Mouse (Mus musculus): ENCODE results near the gene Peak1. TPM values are rescaled to one million over a fixed set of nuclear protein-coding genes. Genes with fewer than 3 reads are reported as not detected.
A peak's percentile ranks its signal among the peaks of the same experiment; 100 is the strongest.

Peak1 gene
- polyA plus RNA-seq, 1 experiment = 13.0 TPM

GRCm38 (mm10) chr9:56255676-56256432 lies 162.0 kb downstream of the Peak1 start:
- no peak for TF ChIP-seq POLR2A (IDR thresholded peaks at IDR 0.05; ENCODE audit: low read depth, low read length)
- TF ChIP-seq CTCF (IDR thresholded peaks at IDR 0.05; ENCODE audit: extremely low read depth, insufficient read length, insufficient replicate concordance, low read depth, low read length) = no peak
- Histone ChIP-seq H3K36me3 (ENCODE audit: control insufficient read depth, insufficient read depth, low read length) (peaks cover 1% of the 10 kb centered on the region; the same call in 1 of the 2 replicates), H3K27ac (ENCODE audit: insufficient read depth, low read depth, low read length) (no peak overlapping the region), H3K4me3 (ENCODE audit: low read depth, low read length) (no peak overlapping the region), H3K27me3 (ENCODE audit: control insufficient read depth, insufficient read depth, low read length) (no peaks in the 10 kb centered on the region), H3K4me1 (ENCODE audit: control insufficient read depth, insufficient read depth, insufficient read length, low read length) (peaks cover 5% of the 10 kb centered on the region)
- 36% methylated on average over 6 of the region's 6 CpGs for WGBS

DNA sequence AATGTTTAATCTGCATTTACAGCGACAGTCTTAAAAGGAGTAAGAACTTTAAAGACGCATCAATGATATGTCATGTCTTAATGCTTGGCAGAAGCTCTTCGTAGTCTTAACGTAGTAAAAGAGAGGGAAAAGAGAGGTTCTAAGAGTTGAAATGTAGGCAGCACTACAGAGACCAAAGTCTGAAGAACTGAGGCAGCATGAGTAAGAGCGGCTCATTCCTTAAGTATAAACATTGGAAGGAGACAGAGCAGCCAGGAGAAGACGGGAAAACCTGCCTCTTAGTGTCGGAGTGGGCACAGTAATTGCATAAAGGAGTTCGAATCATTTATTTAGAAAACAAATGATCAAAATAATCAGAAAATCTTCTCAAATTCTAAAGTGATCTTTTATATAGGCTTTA lies 173.5 kb downstream of the Peak1 start:
- TF ChIP-seq CTCF (IDR thresholded peaks at IDR 0.05; ENCODE audit: extremely low read depth, insufficient read length, insufficient replicate concordance, low read depth, low read length) (no peak), POLR2A (IDR thresholded peaks at IDR 0.05; ENCODE audit: low read depth, low read length) (no peak)
- H3K27me3 ChIP-seq (ENCODE audit: control insufficient read depth, insufficient read depth, low read length) = no peaks in the 10 kb centered on the region
- H3K27ac ChIP-seq (ENCODE audit: insufficient read depth, low read depth, low read length) = peak overlapping the region; percentile 86
- peaks cover 13% of the 10 kb centered on the region for H3K36me3 ChIP-seq (ENCODE audit: control insufficient read depth, insufficient read depth, low read length)
- H3K4me3 ChIP-seq (ENCODE audit: low read depth, low read length) = no peak overlapping the region
- WGBS = 27% methylated on average over 8 of the region's 8 CpGs
- H3K4me1 ChIP-seq (ENCODE audit: control insufficient read depth, insufficient read depth, insufficient read length, low read length) = peaks cover 11% of the 10 kb centered on the region; the same call in 1 of the 2 replicates

GRCm38 (mm10) chr9:56243885-56244284 lies 174.0 kb downstream of the Peak1 start:
- Histone ChIP-seq H3K4me1 (ENCODE audit: control insufficient read depth, insufficient read depth, insufficient read length, low read length) (peaks cover 11% of the 10 kb centered on the region; the same call in 1 of the 2 replicates), H3K36me3 (ENCODE audit: control insufficient read depth, insufficient read depth, low read length) (peaks cover 16% of the 10 kb centered on the region), H3K27ac (ENCODE audit: insufficient read depth, low read depth, low read length) (peak overlapping the region; percentile 91), H3K4me3 (ENCODE audit: low read depth, low read length) (peak overlapping the region; percentile 45; the same call in 1 of the 2 replicates), H3K27me3 (ENCODE audit: control insufficient read depth, insufficient read depth, low read length) (no peaks in the 10 kb centered on the region)
- TF ChIP-seq POLR2A (IDR thresholded peaks at IDR 0.05; ENCODE audit: low read depth, low read length) (peak; percentile 90), CTCF (IDR thresholded peaks at IDR 0.05; ENCODE audit: extremely low read depth, insufficient read length, insufficient replicate concordance, low read depth, low read length) (no peak)
- 33% methylated on average over 7 of the region's 7 CpGs for WGBS

DNA sequence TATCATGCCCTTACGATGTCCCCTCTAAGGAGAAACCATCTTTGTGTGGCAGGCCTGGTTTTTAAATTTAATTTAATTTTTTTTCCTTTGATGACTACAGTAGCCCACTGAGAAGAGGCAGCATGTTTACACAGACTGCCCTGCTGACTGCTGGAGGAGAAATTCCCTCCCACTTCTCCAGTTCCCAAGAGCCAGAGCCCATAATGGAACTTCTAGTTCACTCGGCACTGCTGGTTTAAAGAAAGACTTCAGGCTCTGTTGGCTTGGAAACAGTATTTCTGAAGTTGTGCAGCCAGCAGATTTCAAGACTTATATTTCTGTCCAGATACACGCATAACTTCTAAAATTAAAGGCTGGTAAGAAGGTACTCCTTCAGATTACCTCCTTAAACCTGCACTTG lies 175.2 kb downstream of the Peak1 start:
- no peaks in the 10 kb centered on the region for H3K27me3 ChIP-seq (ENCODE audit: control insufficient read depth, insufficient read depth, low read length)
- peaks cover 24% of the 10 kb centered on the region for H3K36me3 ChIP-seq (ENCODE audit: control insufficient read depth, insufficient read depth, low read length)
- H3K27ac ChIP-seq (ENCODE audit: insufficient read depth, low read depth, low read length) = no peak overlapping the region; the same call in 1 of the 2 replicates
- H3K4me3 ChIP-seq (ENCODE audit: low read depth, low read length) = peak overlapping the region; percentile 45
- H3K4me1 ChIP-seq (ENCODE audit: control insufficient read depth, insufficient read depth, insufficient read length, low read length) = peaks cover 12% of the 10 kb centered on the region
- 42% methylated on average over 3 of the region's 3 CpGs for WGBS
- no peak for TF ChIP-seq CTCF (IDR thresholded peaks at IDR 0.05; ENCODE audit: extremely low read depth, insufficient read length, insufficient replicate concordance, low read depth, low read length)
- TF ChIP-seq POLR2A (IDR thresholded peaks at IDR 0.05; ENCODE audit: low read depth, low read length) = no peak

GRCm38 (mm10) chr9:56241076-56241475 lies 176.8 kb downstream of the Peak1 start:
- Histone ChIP-seq H3K4me3 (ENCODE audit: low read depth, low read length) (no peak overlapping the region), H3K27me3 (ENCODE audit: control insufficient read depth, insufficient read depth, low read length) (no peaks in the 10 kb centered on the region), H3K27ac (ENCODE audit: insufficient read depth, low read depth, low read length) (peak overlapping the region; percentile 50; the same call in 1 of the 2 replicates), H3K4me1 (ENCODE audit: control insufficient read depth, insufficient read depth, insufficient read length, low read length) (peaks cover 7% of the 10 kb centered on the region), H3K36me3 (ENCODE audit: control insufficient read depth, insufficient read depth, low read length) (peaks cover 34% of the 10 kb centered on the region)
- TF ChIP-seq POLR2A (IDR thresholded peaks at IDR 0.05; ENCODE audit: low read depth, low read length) = no peak
- TF ChIP-seq CTCF (IDR thresholded peaks at IDR 0.05; ENCODE audit: extremely low read depth, insufficient read length, insufficient replicate concordance, low read depth, low read length) = no peak
- 32% methylated on average over 5 of the region's 5 CpGs for WGBS

DNA sequence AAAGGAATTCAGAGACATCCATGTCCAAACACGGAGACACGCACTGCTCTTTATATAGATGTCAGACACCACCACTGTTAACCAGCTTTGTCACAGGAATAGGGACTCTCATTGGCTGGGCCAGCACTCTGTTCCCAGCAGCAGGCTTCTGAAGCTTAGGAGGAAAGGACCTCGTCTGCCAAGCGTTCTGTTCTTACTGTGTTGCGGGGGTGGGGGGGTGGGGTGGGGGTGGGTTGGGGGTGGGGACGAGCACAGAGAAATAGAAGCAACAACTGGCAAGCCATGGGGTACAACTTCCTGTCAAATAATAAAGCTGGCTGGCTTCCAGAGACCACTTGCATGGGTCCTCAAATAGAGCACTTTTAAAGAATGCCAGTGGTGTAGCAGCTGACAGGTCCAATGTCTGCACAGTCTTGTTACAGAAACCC lies 182.0 kb downstream of the Peak1 start:
- TF ChIP-seq POLR2A (IDR thresholded peaks at IDR 0.05; ENCODE audit: low read depth, low read length) = no peak
- no peak for TF ChIP-seq CTCF (IDR thresholded peaks at IDR 0.05; ENCODE audit: extremely low read depth, insufficient read length, insufficient replicate concordance, low read depth, low read length)
- 73% methylated on average over 6 of the region's 6 CpGs for WGBS
- H3K36me3 ChIP-seq (ENCODE audit: control insufficient read depth, insufficient read depth, low read length) = peaks cover 45% of the 10 kb centered on the region
- H3K4me3 ChIP-seq (ENCODE audit: low read depth, low read length) = no peak overlapping the region
- H3K27me3 ChIP-seq (ENCODE audit: control insufficient read depth, insufficient read depth, low read length) = no peaks in the 10 kb centered on the region
- H3K27ac ChIP-seq (ENCODE audit: insufficient read depth, low read depth, low read length) = no peak overlapping the region
- peaks cover 17% of the 10 kb centered on the region for H3K4me1 ChIP-seq (ENCODE audit: control insufficient read depth, insufficient read depth, insufficient read length, low read length)

DNA sequence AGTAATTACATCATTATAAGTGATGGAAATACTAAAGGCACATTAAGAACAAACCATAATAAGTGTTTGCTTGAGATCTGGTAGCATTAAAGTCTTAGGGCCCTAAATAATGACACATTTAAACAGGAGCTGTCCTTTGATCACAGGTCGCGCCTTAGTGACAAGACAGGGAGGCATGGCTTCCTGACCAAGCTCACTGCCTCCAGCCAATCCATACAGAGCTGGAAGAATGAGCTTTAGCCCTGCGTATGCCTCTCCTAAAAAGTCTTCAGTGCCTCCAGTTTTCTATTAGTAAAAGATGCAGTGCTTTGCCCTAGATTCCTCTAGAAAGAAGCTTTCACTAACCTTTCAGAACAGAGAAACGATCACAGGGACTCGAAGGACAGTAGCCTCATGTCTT lies 182.6 kb downstream of the Peak1 start:
- no peak overlapping the region for H3K27ac ChIP-seq (ENCODE audit: insufficient read depth, low read depth, low read length)
- WGBS = 75% methylated on average over 5 of the region's 5 CpGs
- TF ChIP-seq CTCF (IDR thresholded peaks at IDR 0.05; ENCODE audit: extremely low read depth, insufficient read length, insufficient replicate concordance, low read depth, low read length) (no peak), POLR2A (IDR thresholded peaks at IDR 0.05; ENCODE audit: low read depth, low read length) (no peak)
- no peaks in the 10 kb centered on the region for H3K27me3 ChIP-seq (ENCODE audit: control insufficient read depth, insufficient read depth, low read length)
- peaks cover 42% of the 10 kb centered on the region for H3K36me3 ChIP-seq (ENCODE audit: control insufficient read depth, insufficient read depth, low read length)
- peaks cover 17% of the 10 kb centered on the region for H3K4me1 ChIP-seq (ENCODE audit: control insufficient read depth, insufficient read depth, insufficient read length, low read length)
- H3K4me3 ChIP-seq (ENCODE audit: low read depth, low read length) = no peak overlapping the region

Measured in small intestine, adult 2 months (tissue).